Mouse (Mus musculus) liver, embryonic 12.5 days (tissue): ENCODE measurements around the gene Gm47969. TPM values are rescaled to one million over a fixed set of nuclear protein-coding genes. Genes with fewer than 3 reads are reported as not detected.

ENCODE experiments used
- ATAC-seq: fragments of 200-750 bp; cut with Nextera tagmentation; 2 replicates; pipeline ENCODE4 v1.8.0; 2017; ENCODE audit warnings: moderate number of reproducible peaks, mild to moderate bottlenecking, moderate library complexity
- H3K27ac ChIP-seq: fragments of 300-500 bp; sonication (generic); 2 replicates; pipeline ENCODE4 v1.5.1; 2016; ENCODE audit warnings: mild to moderate bottlenecking
- H3K27me3 ChIP-seq: fragments of 300-500 bp; sonication (generic); replicated peaks from 2 replicates; pipeline ENCODE4 v1.6.1; 2016; ENCODE audit warnings: mild to moderate bottlenecking, moderate library complexity
- H3K36me3 ChIP-seq: fragments of 300-500 bp; sonication (generic); 2 replicates; pipeline ENCODE4 v1.6.1; 2016; ENCODE audit warnings: mild to moderate bottlenecking, moderate library complexity
- H3K4me1 ChIP-seq: fragments of 300-500 bp; sonication (generic); 2 replicates; pipeline ENCODE4 v1.6.1; 2016
- H3K4me2 ChIP-seq: fragments of 300-500 bp; sonication (generic); 2 replicates; pipeline ENCODE4 v1.6.1; 2016; ENCODE audit warnings: mild to moderate bottlenecking, moderate library complexity
- H3K4me3 ChIP-seq: fragments of 300-500 bp; sonication (generic); 2 replicates; pipeline ENCODE4 v1.5.1; 2016; ENCODE audit warnings: mild to moderate bottlenecking, moderate library complexity
- H3K9ac ChIP-seq: fragments of 300-500 bp; sonication (generic); 2 replicates; pipeline ENCODE4 v1.6.1; 2016; ENCODE audit warnings: mild to moderate bottlenecking, moderate library complexity
- H3K9me3 ChIP-seq: fragments of 300-500 bp; sonication (generic); replicated peaks from 2 replicates; pipeline ENCODE4 v1.6.1; 2016; ENCODE audit warnings: mild to moderate bottlenecking, moderate library complexity
- WGBS: fragments of 180-500 bp; shearing (Covaris S2); methylation state at CpG from one replicate; pipeline ENCODE4 v1.1.7; 2016; ENCODE audit not compliant: insufficient replicate concordance; 5-methylcytosine and 5-hydroxymethylcytosine counted together
- polyA plus RNA-seq: library from polyadenylated mRNA; unstranded; fragments of >200 nt; fragmentation: Nextera tagmentation; extraction: Ambion mirVana; gene quantifications from 2 replicates; pipeline ENCODE4 v1.2.1, GENCODE M21; 2016

Gm47969 gene
- polyA plus RNA-seq, 1 experiment from 2014 or later, result not detected

DNA sequence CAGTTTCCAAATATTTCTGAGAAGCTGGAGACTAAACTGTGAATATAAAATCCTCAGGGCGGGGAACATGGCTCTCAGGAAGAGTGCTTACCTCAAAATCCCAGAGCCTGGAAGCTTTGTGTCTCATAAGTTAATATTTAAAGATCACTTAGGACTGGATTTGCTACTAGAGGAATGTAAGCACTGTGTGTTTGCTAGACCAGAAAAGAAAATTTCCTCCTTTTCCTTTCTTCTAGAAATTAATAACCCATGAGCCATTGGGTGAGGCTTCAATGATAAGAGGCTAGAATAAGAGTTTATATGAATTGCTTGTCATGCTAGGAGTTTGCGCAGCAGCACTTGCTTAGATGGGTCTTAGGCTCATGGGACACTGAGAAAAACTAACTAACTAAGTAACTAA lies 40.1 kb downstream of the Gm47969 start:
- Histone ChIP-seq H3K27me3 (no peaks in the 10 kb centered on the region), H3K4me1 (no peaks in the 10 kb centered on the region), H3K27ac (no peak overlapping the region), H3K36me3 (no peaks in the 10 kb centered on the region), H3K9me3 (no peaks in the 10 kb centered on the region), H3K4me3 (no peak overlapping the region), H3K4me2 (no peak overlapping the region), H3K9ac (no peak overlapping the region)
- WGBS, result 76% methylated on average over 2 of the region's 2 CpGs
- no peak for ATAC-seq

DNA sequence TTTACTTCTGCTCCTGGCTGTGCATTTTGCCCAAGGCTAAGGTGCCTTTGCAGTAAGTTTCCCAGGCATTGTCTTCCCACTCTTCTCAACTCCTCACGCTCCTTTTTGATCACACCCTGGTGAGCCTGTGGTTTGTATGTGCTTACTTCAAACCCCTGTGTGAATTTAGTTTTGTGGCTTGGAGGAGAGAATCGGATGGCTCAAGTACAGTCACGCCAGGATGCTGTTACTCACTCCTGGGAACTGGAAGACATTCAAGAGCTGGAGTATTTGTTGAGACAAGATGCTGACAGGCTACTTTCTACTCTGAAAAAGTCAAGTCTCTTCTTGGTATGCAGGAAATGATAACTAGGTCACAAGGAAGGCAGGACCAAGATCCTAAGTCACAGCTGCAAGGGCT lies 46.5 kb downstream of the Gm47969 start:
- Histone ChIP-seq H3K4me2 (no peak overlapping the region), H3K27me3 (no peaks in the 10 kb centered on the region), H3K4me1 (no peaks in the 10 kb centered on the region), H3K9ac (no peak overlapping the region), H3K27ac (no peak overlapping the region), H3K36me3 (no peaks in the 10 kb centered on the region), H3K9me3 (no peaks in the 10 kb centered on the region), H3K4me3 (no peak overlapping the region)
- WGBS, result 54% methylated on average over 3 of the region's 3 CpGs
- no peak for ATAC-seq

Other genes with a start within 250 kb of the Gm47969 start
- 76.7 and 78.3 TPM in 2 replicates for gene Agfg1, start 205.4 kb upstream of the Gm47969 start, polyA plus RNA-seq
- 0.46 TPM in 1 of 2 replicates, not detected in the other for gene A030005L19Rik, start 131.6 kb upstream of the Gm47969 start, polyA plus RNA-seq
- not detected in 2 replicates for gene A030014E15Rik, start 120.0 kb upstream of the Gm47969 start, polyA plus RNA-seq
- not detected in 2 replicates for gene Gm6217, start 113.5 kb upstream of the Gm47969 start, polyA plus RNA-seq
- gene A030003K21Rik, start 101.5 kb upstream of the Gm47969 start, polyA plus RNA-seq, result not detected in 2 replicates
- gene Gm7544, start 88.9 kb upstream of the Gm47969 start, polyA plus RNA-seq, result not detected in 2 replicates
- not detected in 2 replicates for gene Gm47955, start 84.6 kb upstream of the Gm47969 start, polyA plus RNA-seq
- gene Gm47959, start 44.4 kb upstream of the Gm47969 start, polyA plus RNA-seq, result not detected in 2 replicates
- 0.15 and 0.33 TPM in 2 replicates for gene Slc19a3, start 6.5 kb upstream of the Gm47969 start, polyA plus RNA-seq
- not detected in 2 replicates for gene Krtap28-10, start 2.5 kb upstream of the Gm47969 start, polyA plus RNA-seq
- gene A030005K14Rik, start 14.4 kb downstream of the Gm47969 start, polyA plus RNA-seq, result not detected in 2 replicates
- not detected in 2 replicates for gene Krtap28-13, start 16.0 kb downstream of the Gm47969 start, polyA plus RNA-seq
- gene Ccl20, start 71.8 kb downstream of the Gm47969 start, polyA plus RNA-seq, result 0.21 TPM in 1 of 2 replicates, not detected in the other
- gene Daw1, start 114.8 kb downstream of the Gm47969 start, polyA plus RNA-seq, result not detected in 2 replicates